Mouse (Mus musculus) left cerebral cortex, postnatal 25 days (tissue): ENCODE results near the gene Fam169b. TPM values are rescaled to one million over a fixed set of nuclear protein-coding genes. Genes with fewer than 3 reads are reported as not detected.
A peak's percentile ranks its signal among the peaks of the same experiment; 100 is the strongest.
"Not testable (repeated sequence)": the region's sequence is repeated elsewhere in the genome, so short reads cannot be mapped to it uniquely, and the experiment has no call there.

Experiments used
- DNase-seq, 2 experiments: peaks; one replicate each; pipeline ENCODE4 v3.0.0; 2022; ENCODE audit warnings: low spot score in 2 of 2, mixed read lengths in 1 of 2
- intact Hi-C: fragments of 180-260 bp; cut with DNase I; formaldehyde crosslinking; loops from one replicate; pipeline ENCODE4 v1.15.1; 2025
- total RNA-seq, 2 experiments: library from RNA; stranded (reverse); gene quantifications; 2 replicates each; pipeline ENCODE4 v1.2.3; 2021

Fam169b gene
- total RNA-seq, 2 experiments from 2014 or later: 1.8 to 2.2 TPM

DNA sequence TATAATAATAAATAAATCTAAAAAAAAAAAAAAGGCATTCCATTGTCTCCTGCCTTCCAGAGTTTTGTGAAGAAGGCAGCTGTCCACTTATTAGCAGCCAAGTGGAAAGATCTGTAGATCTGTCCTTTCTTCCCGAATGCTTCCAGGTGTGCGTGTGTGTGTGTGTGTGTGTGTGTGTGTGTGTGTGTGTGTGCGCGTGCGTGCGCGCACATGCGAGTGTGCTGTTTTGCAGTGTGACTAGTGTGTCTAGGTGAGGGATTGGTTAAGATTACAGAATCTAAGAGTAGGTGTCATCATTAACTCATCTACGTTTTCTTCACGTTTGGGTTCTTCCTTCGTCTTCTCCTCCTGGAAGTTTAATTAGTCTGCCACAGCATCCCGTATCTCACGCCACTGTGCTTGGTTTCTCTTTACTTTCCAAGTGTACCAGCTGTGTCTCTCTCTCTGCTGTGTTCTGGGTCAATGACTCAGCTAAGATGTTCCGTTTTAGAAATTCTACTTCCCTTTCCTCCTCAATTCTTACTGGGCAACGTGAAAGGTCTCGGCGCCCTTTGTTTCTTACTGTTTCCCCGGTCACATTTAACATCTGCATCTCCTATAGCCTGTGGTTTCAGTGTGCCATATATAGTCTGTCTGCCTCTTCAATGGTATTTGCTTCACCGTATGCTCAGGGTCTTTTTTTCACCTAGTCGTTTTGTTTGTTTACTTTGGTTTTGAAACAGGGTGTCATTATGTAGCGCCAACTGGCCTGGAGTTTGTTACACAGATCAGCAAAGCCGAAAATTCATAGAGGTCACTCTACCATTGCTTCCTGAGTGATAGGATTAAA is 8.9 kb downstream of the Fam169b start:
- DNase-seq: no peak
- intact Hi-C loops: no loop called here

DNA sequence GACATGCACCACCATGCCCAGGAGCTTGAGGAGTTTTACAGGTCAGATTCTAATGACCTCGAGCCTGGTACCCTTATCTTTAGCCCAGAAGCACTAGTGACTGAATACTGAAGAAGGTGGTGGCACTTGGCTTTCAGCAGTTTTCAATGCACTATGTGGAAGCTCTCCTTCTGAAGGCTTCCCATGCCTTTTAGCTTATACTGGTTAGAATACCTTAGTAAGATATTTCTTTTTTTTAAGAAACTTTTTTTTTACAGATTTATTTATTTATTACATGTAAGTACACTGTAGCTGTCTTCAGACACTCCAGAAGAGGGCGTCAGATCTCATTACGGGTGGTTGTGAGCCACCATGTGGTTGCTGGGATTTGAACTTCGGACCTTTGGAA is 9.5 kb downstream of the Fam169b start:
- intact Hi-C loops, DNase-seq: not testable (repeated sequence)

DNA sequence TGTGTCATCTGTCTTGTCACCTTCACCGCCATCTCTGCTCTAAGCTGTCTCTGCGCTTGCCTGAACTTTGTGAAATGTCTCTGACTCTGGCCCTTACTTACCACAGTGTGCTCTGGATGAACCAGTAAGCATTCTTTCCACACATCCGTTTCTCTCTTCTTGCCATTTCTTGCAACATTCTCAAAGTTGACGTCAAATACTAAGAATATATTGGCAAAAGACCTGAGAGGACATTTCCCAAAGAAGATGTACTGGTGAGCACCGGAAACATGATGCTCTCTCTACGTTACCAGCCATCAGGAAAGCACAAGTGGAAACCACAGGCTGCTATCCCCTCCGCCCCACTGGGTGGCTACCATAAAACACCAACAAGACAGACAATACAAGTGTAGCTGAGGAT is 10.1 kb downstream of the Fam169b start:
- no peak for DNase-seq
- intact Hi-C loops: no loop called here

DNA sequence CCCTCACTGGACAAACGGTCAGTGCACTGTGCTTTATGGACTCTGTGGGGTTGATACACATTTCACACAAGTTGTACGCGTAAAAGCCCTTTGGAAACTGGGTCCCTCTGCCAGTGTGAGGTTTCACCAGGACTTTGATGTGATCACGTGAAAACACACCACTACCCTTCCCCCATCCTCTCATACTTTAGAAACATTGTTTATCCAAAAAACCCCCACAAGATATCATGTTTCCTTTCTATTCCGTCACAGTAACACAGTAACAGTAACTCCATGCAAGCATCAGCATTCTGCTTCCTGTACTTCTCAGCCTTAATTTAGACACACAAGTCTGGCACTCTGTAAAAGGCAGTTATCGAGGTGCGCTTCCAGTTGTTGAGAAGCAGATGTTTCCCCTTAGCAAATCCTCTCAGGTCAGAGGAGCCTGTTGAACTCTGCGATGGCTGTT is 12.2 kb downstream of the Fam169b start:
- no peak for DNase-seq
- intact Hi-C loops: no loop called here

DNA sequence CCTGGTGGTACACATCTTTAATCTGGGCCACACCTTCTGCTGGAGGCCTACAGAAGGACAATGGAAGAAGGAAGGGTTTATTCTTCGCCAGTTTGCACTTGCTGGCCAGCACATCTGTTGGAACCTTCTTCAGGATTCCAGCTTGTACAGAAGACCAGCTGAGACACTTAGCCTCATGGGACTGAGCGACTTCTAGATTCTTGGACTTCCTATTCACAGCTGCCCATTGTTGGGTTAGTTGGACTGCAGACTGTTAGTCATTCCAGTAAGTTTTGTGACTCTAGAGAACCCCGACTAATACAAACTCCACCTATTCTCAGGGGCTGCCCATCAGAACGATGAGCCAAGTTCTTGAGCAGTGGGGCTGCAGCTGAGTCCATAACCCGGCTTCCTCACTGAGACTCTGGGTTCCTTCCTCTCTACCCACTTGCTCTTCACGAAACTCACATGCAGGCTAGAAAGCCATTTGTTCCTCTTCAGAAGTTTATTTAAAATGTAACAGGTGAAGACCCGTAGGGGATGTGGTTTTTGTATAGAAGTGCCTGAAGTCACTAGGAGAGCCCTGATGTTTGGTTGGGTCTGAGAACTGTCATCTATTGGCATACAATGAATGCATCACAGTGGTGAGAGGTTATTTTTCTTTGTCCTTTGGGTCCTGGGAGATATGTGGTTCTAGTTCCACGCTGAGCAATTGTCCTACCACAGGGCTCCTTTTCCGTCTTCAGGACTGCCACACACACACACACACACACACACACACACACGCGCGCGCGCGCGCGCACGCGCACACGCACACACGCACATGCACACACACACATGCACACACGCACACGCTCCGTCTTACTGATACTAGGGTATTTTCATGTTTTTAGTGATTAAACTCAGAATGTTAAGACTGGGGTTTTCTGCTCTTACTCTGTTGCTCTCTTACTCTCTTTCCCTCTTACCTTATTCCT is 13.2 kb downstream of the Fam169b start:
- DNase-seq: no peak
- intact Hi-C loops: no loop called here

DNA sequence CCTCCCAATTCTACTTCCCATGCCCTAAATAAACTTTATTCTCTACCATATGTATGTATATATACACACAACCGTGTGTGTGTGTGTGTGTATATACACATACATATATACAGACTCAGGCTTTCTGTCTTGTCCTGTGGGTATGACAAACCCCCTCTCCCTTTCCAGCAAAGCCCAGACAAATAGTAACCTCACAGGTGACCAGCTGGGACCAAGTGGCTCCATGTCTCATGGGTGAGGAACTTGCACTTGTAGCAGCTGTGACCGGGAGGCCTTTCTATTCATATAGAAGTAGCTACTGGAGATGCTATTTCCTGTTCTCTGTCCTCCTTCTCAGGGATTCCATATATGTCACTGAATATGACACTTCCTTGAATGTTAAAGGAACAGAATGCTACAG is 13.9 kb downstream of the Fam169b start:
- intact Hi-C loops: no loop called here
- DNase-seq: no peak

DNA sequence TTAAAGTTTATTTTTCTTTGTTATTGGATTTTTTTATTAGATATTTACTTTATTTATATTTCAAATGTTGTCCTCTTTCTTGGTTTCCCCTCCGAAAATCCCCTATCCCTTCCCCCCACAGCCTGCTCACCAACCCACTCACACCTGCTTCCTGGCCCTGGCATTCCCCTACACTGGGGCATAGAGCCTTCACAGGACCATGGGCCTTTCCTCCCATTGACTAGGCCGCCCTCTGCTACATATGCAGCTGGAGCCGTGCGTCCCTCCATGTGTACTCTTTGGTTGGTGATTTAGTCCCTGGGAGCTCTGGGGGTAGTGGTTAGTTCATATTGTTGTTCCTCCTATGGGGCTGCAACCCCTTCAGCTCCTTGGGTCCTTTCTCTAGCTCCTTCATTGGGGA is 14.4 kb downstream of the Fam169b start:
- intact Hi-C loops: not testable (repeated sequence)

DNA sequence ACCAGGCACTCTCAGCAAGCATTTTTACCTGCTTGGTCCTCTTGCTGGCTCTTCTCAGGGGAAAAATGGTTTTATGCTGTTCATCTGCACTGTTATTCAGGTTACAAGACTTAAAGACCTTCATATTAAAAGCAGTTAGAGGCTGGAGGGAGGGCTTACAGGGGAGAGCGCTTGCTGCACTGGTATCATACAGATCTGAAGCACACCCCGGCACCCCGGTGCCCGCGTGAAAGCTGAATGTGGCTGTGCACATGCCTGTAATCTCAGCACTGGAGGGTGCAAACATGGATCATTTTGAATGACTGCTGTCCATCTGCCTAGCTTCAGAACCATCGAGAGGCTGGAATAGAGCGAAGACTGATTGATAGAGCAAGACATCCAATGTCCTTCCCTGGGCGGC is 15.4 kb downstream of the Fam169b start:
- intact Hi-C loops: no loop called here
- no peak for DNase-seq

More for the DNA sequence above, 14.4 kb downstream of the Fam169b start:
- not testable (repeated sequence) for DNase-seq

DNA sequence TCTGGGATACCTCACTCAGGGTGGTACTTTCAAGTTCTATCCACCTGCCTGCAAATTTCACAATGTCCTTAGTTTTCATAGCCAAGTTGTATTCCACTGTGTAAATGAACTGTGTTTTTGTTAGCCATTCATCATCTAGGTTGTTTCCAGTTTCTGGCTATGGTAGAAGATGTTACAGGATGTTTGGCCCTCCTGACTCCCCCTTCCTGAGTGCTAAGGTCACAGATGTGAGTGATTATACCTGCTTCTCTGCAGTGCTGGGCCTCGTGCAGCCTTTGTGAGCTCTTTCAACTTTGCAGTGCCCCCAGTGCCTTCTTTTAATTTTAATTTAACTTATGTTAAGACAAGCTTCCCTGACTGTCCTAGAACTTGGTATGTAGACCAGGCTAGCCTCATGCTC is 18.0 kb downstream of the Fam169b start:
- DNase-seq: no peak
- intact Hi-C loops: no loop called here

DNA sequence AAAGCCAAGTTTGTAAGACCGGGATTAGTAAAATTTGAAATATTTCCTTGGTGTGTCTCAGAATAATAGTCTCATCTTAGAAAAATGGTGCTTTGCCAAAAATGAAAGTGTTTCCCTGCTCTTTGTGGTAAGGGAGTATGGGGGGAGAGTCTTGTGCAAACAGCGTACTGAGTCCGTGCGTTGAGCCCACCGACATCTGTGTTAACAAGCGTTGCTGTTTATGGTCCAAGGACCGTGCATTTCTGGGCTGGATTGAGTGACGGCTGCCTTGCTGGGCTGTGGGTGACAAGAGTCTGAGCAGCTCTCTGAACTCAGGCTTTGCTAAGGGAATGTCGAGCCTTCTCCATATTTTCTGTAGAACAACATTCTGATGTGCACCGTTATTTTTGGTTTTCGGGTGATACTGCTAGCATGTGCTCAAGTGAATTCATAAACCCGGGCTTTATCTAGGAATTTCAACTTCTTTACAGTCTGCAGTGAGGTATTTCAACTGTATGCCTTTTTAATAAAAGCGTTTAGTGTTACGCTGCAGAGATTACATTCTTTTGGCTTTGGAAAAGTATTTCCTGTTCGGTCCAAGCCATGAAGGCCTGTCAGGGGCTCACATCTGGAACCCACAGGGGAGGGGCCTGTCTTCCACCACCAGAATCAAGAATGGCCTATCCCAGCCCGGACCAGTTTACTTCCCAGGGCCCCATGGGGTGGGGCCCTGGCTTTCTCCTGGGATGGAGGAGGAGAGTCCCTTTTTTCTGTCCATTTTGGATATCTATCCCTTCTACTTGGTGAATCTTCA is 20.6 kb downstream of the Fam169b start:
- intact Hi-C loops: no loop called here
- no peak for DNase-seq

DNA sequence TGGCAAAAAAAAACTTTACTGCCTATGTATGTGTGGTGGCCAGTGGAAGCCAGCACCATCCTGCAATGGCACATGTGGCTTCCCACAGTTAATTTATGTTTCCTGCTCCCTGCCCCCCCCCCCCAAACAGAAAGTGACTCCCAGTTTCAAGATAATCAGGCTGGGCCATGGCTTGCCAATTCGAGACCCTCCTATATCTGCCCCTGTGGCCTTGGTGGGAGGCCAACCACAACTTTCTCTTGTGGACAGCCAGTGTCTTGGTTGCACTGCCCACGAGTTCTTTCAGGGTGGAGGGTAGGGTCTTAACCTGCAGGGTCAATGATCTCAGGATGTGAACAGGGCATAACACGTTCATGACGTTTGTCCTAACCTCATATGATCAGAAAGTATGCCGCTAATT is 22.8 kb downstream of the Fam169b start:
- no peak for DNase-seq
- intact Hi-C loops: no loop called here

DNA sequence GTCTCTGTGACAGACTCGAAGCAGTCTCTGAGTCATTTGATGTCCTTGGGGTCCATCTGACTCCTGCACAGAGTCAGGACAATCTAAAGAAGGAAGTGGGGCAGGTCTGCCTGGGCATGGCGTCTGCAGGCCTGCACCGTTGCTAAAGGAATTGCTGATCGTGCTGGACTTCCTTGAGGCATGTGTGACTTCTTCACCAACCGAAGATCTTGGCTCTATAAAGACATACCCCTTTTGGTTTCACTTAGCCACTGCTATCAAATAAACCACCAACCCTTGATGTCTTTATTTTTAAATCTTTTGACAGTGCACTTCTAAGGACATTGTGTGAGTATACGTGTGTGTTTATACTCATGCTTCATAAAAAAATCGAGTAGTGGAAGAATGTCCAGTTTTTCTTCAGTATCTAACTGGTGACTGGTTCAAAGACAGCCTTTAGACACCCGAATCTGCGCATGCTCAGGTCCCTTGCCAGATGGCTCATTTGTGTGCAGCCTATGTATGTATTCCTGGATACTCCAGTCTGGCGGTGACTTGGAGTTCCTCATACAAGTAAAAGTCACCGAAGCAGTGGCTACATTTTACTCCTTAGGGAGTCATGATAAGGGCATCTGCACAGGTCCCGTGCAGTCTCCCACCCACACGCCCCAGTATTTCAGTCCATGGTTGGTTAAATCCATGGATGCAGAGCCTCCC is 24.9 kb downstream of the Fam169b start:
- DNase-seq: peak in 1 of 2 experiments; percentile 70
- intact Hi-C loops: no loop called here

DNA sequence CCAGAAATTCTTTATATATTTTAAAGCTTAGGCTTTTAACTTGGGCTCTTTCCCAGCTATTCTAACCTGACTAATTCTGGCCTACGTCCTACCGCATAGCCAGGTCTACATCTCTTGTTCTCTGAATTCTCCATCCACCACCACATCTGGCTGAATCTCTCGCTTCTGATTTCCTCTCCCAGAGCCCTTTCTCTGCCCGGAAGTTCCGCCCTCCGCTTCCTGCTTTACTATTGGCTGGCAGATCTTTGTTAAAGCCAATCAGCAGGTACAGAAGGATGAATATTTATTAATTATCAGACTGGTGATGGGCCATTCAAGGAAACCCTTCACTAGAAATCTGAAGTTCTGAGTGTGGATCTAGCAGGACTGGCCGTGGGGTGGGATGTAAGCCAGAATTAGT is 27.5 kb downstream of the Fam169b start:
- no peak for DNase-seq
- intact Hi-C loops: loop anchor here (5.0 kb wide), 6 partner anchors 56 to 514 kb away; partner anchors contain the start of gene Igf1r

DNA sequence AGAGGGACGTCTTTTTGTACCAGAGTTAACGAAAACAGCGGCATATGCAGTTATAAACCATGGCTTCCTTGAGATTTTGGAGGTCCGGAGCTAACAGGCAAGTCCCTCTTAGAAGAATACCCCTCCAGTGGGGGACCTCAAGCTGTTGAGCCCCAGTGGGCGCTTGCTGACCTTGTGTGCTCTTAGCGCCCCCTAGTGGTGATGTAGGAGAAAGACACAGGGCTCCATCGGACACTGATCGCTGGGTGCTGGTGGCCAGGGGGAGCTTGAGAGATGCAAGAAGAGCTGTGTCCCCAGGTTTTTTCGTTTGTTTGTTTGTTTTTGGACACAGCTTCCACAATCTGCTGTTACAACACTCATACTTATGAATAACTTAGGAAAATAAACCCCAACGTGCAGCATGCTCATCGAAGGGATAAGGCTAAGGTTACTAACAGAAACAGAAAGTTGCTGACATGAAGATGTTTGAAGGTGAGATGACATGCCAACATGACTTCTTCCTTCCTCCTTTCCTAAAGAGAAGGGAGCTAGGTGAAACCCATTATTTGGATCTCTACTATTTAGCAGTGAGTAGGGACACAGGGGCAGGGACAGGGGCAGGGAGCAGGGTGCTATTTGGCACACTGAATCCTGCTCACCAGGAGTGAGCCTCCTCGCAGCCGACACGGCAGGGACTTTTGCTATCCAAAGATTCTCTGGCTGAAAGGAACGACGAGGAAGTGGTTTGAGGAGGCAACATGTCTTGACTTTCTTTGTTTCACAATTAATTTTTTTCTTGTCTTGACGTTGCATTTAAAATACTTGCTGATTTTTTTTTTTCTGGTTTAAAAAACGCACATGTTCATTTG is 29.2 kb downstream of the Fam169b start:
- intact Hi-C loops: loop anchor here (5.0 kb wide), 6 partner anchors 54 to 516 kb away; partner anchors contain the start of gene Igf1r
- DNase-seq: peak; percentile 74 to 76

DNA sequence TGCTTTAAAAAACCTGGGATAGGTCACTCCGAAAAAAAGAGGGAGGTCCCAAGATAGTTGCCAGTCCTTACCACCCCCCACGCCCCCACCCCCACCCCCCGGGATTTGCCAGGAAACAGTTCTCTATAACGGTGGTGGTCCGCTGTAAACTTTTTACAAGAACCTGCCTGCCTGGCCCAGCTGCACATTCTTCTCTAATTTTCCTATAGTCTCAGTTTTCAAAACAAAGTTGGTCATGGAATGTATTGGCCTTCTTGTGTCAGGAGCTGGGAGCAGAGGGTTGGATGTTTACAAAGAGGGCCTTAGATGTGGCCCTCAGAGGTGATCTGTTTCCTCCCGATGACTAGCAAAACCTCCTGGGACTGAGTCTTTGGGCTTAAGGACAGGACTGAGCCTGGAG is 30.0 kb downstream of the Fam169b start:
- no peak for DNase-seq
- intact Hi-C loops: loop anchor here (5.0 kb wide), 6 partner anchors 54 to 516 kb away; partner anchors contain the start of gene Igf1r

DNA sequence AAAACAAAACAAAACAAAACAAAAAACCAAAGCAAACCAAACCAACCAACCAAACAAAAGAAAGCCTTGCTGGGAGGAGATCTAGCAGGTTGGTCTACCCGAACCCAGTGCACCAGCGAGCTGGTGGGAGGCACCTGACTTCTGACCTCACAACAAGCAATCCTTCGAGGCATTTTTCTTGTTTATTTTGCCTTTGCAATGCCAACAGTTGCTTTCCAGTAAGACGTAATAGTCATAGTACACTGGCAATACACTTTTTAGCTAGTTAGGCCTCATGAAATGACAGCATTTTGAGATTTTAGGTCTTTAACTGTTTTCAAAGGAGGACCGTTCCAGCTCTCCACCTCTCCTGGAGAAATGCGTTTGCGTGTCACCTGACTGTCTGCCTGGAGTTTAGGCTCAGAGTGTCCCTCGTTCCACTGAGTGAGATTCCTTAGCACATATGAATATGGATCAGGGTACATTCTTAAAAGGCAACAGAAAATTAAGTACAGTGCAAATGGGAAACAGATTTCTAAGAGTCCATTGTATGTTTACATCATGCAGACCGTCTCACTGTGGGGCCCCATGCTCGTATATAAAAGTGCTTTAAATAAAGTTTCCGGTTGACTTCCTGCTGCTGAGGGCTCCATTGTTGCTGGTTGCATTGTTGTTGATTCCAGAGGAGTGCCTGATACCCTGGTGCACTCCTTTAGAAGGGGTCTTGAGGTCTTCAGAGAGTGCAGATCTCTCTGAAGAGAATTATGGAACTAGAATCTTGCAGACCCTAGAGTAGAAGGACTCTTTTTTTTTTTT is 32.3 kb downstream of the Fam169b start:
- intact Hi-C loops: no loop called here

DNA sequence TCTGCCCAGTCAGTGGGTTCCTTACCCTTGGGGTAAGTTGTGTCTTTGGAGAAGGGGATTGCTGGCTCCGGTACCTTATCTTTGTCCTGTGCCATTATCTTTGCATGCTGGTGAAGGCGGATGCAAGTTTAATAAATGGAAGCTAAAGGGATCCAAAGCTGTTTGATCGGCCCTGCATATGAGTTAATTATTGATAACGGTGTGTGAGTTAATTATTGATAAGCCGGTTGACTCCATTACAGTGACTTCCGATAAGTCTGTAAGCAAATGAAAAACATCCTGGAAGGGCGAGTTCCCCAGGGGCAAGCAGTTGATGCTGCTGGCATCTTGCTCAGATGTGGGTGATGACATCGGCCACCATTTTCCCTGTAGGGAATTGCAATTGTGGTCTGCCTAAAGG is 33.1 kb downstream of the Fam169b start:
- intact Hi-C loops: no loop called here
- DNase-seq: no peak

More for the DNA sequence above, 32.3 kb downstream of the Fam169b start:
- DNase-seq: no peak
